Mouse (Mus musculus): ENCODE data around the gene Sumf1. TPM values are rescaled to one million over a fixed set of nuclear protein-coding genes. Genes with fewer than 3 reads are reported as not detected.
A peak's percentile ranks its signal among the peaks of the same experiment; 100 is the strongest.

Sumf1 gene
- polyA plus RNA-seq, 1 experiment: 14.3 TPM

- 0 out of 2 replicates have a peak overlapping the region, but pooled peaks have one; percentile 40 for H3K9ac ChIP-seq (ENCODE audit: low read depth, poor library complexity, severe bottlenecking)
- H3K27ac ChIP-seq (ENCODE audit: insufficient read depth, low read length): peak overlapping the region; percentile 25; the same call in 1 of the 2 replicates
- no peaks in the 10 kb centered on the region for H3K27me3 ChIP-seq (ENCODE audit: control insufficient read depth, insufficient read depth, low read length, poor library complexity, severe bottlenecking)
- no peak overlapping the region for H3K4me3 ChIP-seq (ENCODE audit: low read depth, low read length)
- peaks cover 2% of the 10 kb centered on the region; the same call in 1 of the 2 replicates for H3K36me3 ChIP-seq (ENCODE audit: control insufficient read depth, insufficient read depth, low read length, poor library complexity, severe bottlenecking)
- no peaks in the 10 kb centered on the region for H3K4me1 ChIP-seq (ENCODE audit: control insufficient read depth, insufficient read depth, low read length)
- no peaks in the 10 kb centered on the region for H3K9me3 ChIP-seq (replicated peaks; ENCODE audit: control insufficient read depth, insufficient read depth, low read length, poor library complexity, severe bottlenecking)
- TF ChIP-seq POLR2A (IDR thresholded peaks at IDR 0.05; ENCODE audit: insufficient read depth, low read length) (no peak), EP300 (IDR thresholded peaks at IDR 0.05; ENCODE audit: insufficient read depth, low read depth, low read length) (no peak), CTCF (IDR thresholded peaks at IDR 0.05; ENCODE audit: low read depth, low read length) (no peak)
These were observed 43.2 kb upstream of the Sumf1 start for GRCm38 (mm10) chr6:108228601-108229000.

GRCm38 (mm10) chr6:108228048-108228447 lies 42.7 kb upstream of the Sumf1 start:
- no peak overlapping the region for H3K27ac ChIP-seq (ENCODE audit: insufficient read depth, low read length)
- TF ChIP-seq EP300 (IDR thresholded peaks at IDR 0.05; ENCODE audit: insufficient read depth, low read depth, low read length) (no peak), POLR2A (IDR thresholded peaks at IDR 0.05; ENCODE audit: insufficient read depth, low read length) (no peak), CTCF (IDR thresholded peaks at IDR 0.05; ENCODE audit: low read depth, low read length) (no peak)
- H3K36me3 ChIP-seq (ENCODE audit: control insufficient read depth, insufficient read depth, low read length, poor library complexity, severe bottlenecking): peaks cover 2% of the 10 kb centered on the region; the same call in 1 of the 2 replicates
- no peaks in the 10 kb centered on the region for H3K27me3 ChIP-seq (ENCODE audit: control insufficient read depth, insufficient read depth, low read length, poor library complexity, severe bottlenecking)
- H3K4me1 ChIP-seq (ENCODE audit: control insufficient read depth, insufficient read depth, low read length): no peaks in the 10 kb centered on the region
- no peak overlapping the region for H3K9ac ChIP-seq (ENCODE audit: low read depth, poor library complexity, severe bottlenecking)
- H3K4me3 ChIP-seq (ENCODE audit: low read depth, low read length): no peak overlapping the region
- no peaks in the 10 kb centered on the region for H3K9me3 ChIP-seq (replicated peaks; ENCODE audit: control insufficient read depth, insufficient read depth, low read length, poor library complexity, severe bottlenecking)

DNA sequence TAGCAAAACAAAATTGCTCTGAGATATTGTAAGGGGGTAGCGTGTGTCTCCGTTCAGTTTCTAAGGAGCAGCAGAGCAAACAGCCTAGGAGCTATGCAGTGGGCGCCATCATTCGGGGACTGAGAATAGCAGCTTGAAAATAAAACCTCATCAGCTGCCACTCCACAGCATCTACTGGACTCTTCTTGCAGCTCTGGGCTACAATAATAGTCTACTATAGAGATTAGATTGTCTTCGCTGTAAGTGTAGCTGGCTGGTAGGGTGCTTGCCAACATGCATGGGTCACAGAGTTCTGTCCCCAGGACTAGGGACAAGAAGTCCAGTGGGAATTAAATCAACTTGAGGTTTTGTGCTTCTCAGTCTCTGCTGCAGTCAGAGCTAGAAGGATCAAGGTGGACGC lies 42.1 kb upstream of the Sumf1 start:
- TF ChIP-seq EP300 (IDR thresholded peaks at IDR 0.05; ENCODE audit: insufficient read depth, low read depth, low read length) (no peak), POLR2A (IDR thresholded peaks at IDR 0.05; ENCODE audit: insufficient read depth, low read length) (no peak), CTCF (IDR thresholded peaks at IDR 0.05; ENCODE audit: low read depth, low read length) (no peak)
- H3K9ac ChIP-seq (ENCODE audit: low read depth, poor library complexity, severe bottlenecking): no peak overlapping the region
- peaks cover 2% of the 10 kb centered on the region; the same call in 1 of the 2 replicates for H3K36me3 ChIP-seq (ENCODE audit: control insufficient read depth, insufficient read depth, low read length, poor library complexity, severe bottlenecking)
- H3K4me3 ChIP-seq (ENCODE audit: low read depth, low read length): no peak overlapping the region
- no peaks in the 10 kb centered on the region for H3K9me3 ChIP-seq (replicated peaks; ENCODE audit: control insufficient read depth, insufficient read depth, low read length, poor library complexity, severe bottlenecking)
- no peaks in the 10 kb centered on the region for H3K27me3 ChIP-seq (ENCODE audit: control insufficient read depth, insufficient read depth, low read length, poor library complexity, severe bottlenecking)
- no peak overlapping the region for H3K27ac ChIP-seq (ENCODE audit: insufficient read depth, low read length)
- no peaks in the 10 kb centered on the region for H3K4me1 ChIP-seq (ENCODE audit: control insufficient read depth, insufficient read depth, low read length)

DNA sequence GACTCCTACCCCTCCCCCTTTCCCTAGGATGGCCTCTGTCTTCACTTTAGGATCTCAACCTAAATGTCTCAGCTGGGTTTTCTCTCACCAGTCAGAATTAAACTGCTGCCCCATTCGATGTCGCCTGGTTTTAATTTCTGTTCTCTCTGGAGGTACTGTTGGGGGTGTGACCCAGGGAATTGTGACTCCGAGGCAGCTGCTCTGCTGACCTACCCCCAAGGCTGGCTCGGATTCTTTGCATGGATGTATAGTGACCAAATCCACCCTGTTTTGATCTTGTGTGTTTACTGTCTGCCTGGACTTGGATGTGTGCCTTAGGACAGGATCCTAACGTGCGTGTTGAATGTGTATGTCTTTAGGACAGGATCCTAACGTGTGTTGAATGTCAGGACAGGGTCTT lies 40.8 kb upstream of the Sumf1 start:
- Histone ChIP-seq H3K27me3 (ENCODE audit: control insufficient read depth, insufficient read depth, low read length, poor library complexity, severe bottlenecking) (no peaks in the 10 kb centered on the region), H3K9me3 (replicated peaks; ENCODE audit: control insufficient read depth, insufficient read depth, low read length, poor library complexity, severe bottlenecking) (no peaks in the 10 kb centered on the region), H3K4me3 (ENCODE audit: low read depth, low read length) (no peak overlapping the region), H3K9ac (ENCODE audit: low read depth, poor library complexity, severe bottlenecking) (no peak overlapping the region), H3K4me1 (ENCODE audit: control insufficient read depth, insufficient read depth, low read length) (no peaks in the 10 kb centered on the region), H3K27ac (ENCODE audit: insufficient read depth, low read length) (no peak overlapping the region), H3K36me3 (ENCODE audit: control insufficient read depth, insufficient read depth, low read length, poor library complexity, severe bottlenecking) (peaks cover 2% of the 10 kb centered on the region; the same call in 1 of the 2 replicates)
- no peak for TF ChIP-seq EP300 (IDR thresholded peaks at IDR 0.05; ENCODE audit: insufficient read depth, low read depth, low read length)
- no peak for TF ChIP-seq CTCF (IDR thresholded peaks at IDR 0.05; ENCODE audit: low read depth, low read length)
- TF ChIP-seq POLR2A (IDR thresholded peaks at IDR 0.05; ENCODE audit: insufficient read depth, low read length): no peak

DNA sequence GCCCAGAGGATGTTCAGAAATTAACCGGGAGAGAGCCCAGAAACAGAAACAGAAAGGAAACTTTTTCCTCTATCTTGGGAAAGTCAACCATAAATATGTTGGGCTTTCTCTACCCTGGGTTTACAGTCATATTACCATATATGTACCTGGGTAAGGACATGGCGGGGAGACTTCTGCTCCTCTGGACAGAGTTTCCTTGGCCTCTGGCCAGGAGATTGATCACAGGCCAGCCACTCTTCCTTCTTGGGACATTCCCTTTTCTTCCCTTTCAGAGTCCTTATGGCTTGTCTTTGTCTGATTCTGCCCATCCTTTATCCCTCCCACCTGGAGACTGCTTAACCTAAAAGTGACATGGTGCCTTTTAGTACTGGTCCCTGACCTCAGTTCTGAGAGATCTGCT lies 39.6 kb upstream of the Sumf1 start:
- TF ChIP-seq POLR2A (IDR thresholded peaks at IDR 0.05; ENCODE audit: insufficient read depth, low read length) (no peak), CTCF (IDR thresholded peaks at IDR 0.05; ENCODE audit: low read depth, low read length) (no peak), EP300 (IDR thresholded peaks at IDR 0.05; ENCODE audit: insufficient read depth, low read depth, low read length) (no peak)
- Histone ChIP-seq H3K9me3 (replicated peaks; ENCODE audit: control insufficient read depth, insufficient read depth, low read length, poor library complexity, severe bottlenecking) (no peaks in the 10 kb centered on the region), H3K27me3 (ENCODE audit: control insufficient read depth, insufficient read depth, low read length, poor library complexity, severe bottlenecking) (no peaks in the 10 kb centered on the region), H3K27ac (ENCODE audit: insufficient read depth, low read length) (no peak overlapping the region), H3K4me3 (ENCODE audit: low read depth, low read length) (no peak overlapping the region), H3K36me3 (ENCODE audit: control insufficient read depth, insufficient read depth, low read length, poor library complexity, severe bottlenecking) (peaks cover 2% of the 10 kb centered on the region; the same call in 1 of the 2 replicates), H3K4me1 (ENCODE audit: control insufficient read depth, insufficient read depth, low read length) (no peaks in the 10 kb centered on the region), H3K9ac (ENCODE audit: low read depth, poor library complexity, severe bottlenecking) (no peak overlapping the region)

GRCm38 (mm10) chr6:108224361-108224760 lies 39.0 kb upstream of the Sumf1 start:
- TF ChIP-seq CTCF (IDR thresholded peaks at IDR 0.05; ENCODE audit: low read depth, low read length) (no peak), POLR2A (IDR thresholded peaks at IDR 0.05; ENCODE audit: insufficient read depth, low read length) (no peak), EP300 (IDR thresholded peaks at IDR 0.05; ENCODE audit: insufficient read depth, low read depth, low read length) (no peak)
- Histone ChIP-seq H3K27me3 (ENCODE audit: control insufficient read depth, insufficient read depth, low read length, poor library complexity, severe bottlenecking) (no peaks in the 10 kb centered on the region), H3K4me3 (ENCODE audit: low read depth, low read length) (no peak overlapping the region), H3K36me3 (ENCODE audit: control insufficient read depth, insufficient read depth, low read length, poor library complexity, severe bottlenecking) (peaks cover 2% of the 10 kb centered on the region; the same call in 1 of the 2 replicates), H3K9ac (ENCODE audit: low read depth, poor library complexity, severe bottlenecking) (no peak overlapping the region), H3K27ac (ENCODE audit: insufficient read depth, low read length) (no peak overlapping the region), H3K9me3 (replicated peaks; ENCODE audit: control insufficient read depth, insufficient read depth, low read length, poor library complexity, severe bottlenecking) (no peaks in the 10 kb centered on the region), H3K4me1 (ENCODE audit: control insufficient read depth, insufficient read depth, low read length) (peaks cover 1% of the 10 kb centered on the region)
